In the genomic region with DNA sequence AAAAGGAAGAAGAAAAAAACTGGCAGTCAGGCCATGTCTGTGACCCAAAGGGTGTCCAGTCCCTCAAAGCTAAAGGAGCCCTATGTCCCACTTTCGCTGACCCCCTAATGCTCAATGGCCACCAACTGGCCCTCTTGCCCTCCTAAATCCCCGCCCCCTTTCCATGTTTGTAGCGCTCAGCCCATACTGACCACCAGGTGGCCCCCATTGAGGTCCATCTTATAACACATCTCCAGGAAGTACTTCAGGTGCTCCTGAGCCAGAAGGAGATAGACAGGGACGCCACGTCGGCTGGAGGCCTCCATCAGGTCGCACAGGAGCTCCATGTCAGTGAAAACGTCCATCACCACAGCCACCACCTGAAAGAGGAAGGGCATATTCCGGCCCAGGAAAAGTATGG, we compare ENCODE assay signal across 1 mouse cellular context.
TF ChIP-seq lines count a peak whose summit lies in the region.

No protein-coding gene starts in this region.

TF ChIP-seq in MEL, 35 proteins besides CTCF, POLR2A, EP300 and RAD21:
- peak; percentile 40 for TF ChIP-seq SMC3 (IDR thresholded peaks at IDR 0.05; ENCODE audit: low read depth, low read length)
- TF ChIP-seq TBP (IDR thresholded peaks at IDR 0.05; ENCODE audit: low read depth, low read length) = no peak
